Mouse (Mus musculus): ENCODE measurements around the gene Gsk3a.

The Gsk3a gene

GRCm38 (mm10) chr7:25237249-25238014, at the start of gene Gsk3a:
Gene Gsk3a (minus strand): TSS chr7:25237851.
- DNase-seq: peak; percentile 96 to 98

GRCm38 (mm10) chr7:25286989-25287388, 49.3 kb upstream of the Gsk3a start:
- peak in 1 of 2 experiments; percentile 12 for DNase-seq

GRCm38 (mm10) chr7:25285511-25286238, 48.0 kb upstream of the Gsk3a start:
- peak in 1 of 2 experiments; percentile 16 for DNase-seq

DNA sequence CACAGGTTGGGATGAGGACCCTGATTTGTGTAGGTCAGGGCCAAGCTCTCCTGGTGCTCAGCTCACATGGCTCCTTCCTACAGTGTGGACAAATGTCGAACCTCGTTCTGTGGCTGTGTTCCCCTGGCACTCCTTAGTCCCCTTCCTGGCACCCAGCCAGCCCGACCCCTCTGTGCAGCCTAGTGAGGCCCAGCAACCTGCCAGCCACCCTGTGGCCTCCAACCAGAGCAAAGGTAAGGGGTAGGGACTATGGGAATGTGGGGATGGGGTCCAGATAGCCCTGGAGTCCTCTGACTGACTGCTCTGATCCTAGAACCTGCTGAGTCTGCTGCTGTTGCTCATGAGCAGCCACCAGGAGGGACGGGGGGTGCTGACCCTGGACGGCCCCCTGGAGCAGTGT, 47.1 kb upstream of the Gsk3a start:
- peak in 1 of 2 experiments; percentile 22 for DNase-seq

- DNase-seq: no peak
These were observed 46.5 kb upstream of the Gsk3a start for GRCm38 (mm10) chr7:25284171-25284570.

GRCm38 (mm10) chr7:25283637-25284036, 46.0 kb upstream of the Gsk3a start:
- peak in 1 of 2 experiments; percentile 30 for DNase-seq

- DNase-seq: peak; percentile 49 to 70
These were observed 45.1 kb upstream of the Gsk3a start for GRCm38 (mm10) chr7:25282731-25283211.

- DNase-seq: peak; percentile 98 to 99
These were observed 44.3 kb upstream of the Gsk3a start for GRCm38 (mm10) chr7:25281734-25282601.

GRCm38 (mm10) chr7:25281166-25281733, 43.6 kb upstream of the Gsk3a start:
- no peak for DNase-seq

GRCm38 (mm10) chr7:25279861-25280791, 42.5 kb upstream of the Gsk3a start:
- DNase-seq: peak in 1 of 2 experiments; percentile 47

DNA sequence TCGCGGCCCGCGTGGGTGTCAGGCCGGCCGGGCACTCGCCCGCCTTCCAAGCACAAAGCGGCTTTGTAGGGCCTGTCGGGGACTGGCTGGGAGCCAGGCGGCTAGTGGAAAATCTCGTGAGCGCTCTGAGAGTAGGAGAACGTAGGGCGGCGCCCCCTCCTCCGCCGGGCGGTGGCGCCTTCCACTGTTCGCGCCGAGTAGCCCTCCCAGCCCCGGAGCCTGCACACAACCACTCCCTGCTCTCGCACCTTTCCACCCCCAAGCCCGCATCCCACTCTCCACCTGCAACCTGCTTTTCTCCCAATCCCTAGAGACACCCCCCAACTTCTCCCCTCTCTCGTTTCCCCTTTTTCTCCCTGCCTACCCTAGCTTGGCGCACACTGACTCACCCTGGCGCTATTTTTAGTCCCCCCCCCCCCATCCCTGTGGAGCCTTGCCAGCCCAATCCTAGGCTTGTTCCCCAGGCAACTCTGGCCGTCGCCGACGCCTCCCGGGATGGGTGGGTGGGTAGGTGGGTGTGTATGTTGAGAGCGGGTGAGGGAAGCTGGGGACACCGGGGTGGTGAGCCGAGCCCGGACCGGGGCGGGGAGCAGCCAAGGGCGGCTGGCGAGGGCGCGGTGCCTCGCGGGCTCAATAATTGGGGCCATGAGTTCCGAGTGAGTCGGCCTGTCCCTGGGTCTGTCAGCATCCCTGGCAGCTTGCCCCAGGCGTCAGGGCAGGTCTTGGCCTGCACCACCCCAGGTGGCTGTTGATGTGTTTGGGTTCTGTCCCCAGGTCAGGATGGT, 41.6 kb upstream of the Gsk3a start:
- DNase-seq: peak; percentile 87 to 88

DNA sequence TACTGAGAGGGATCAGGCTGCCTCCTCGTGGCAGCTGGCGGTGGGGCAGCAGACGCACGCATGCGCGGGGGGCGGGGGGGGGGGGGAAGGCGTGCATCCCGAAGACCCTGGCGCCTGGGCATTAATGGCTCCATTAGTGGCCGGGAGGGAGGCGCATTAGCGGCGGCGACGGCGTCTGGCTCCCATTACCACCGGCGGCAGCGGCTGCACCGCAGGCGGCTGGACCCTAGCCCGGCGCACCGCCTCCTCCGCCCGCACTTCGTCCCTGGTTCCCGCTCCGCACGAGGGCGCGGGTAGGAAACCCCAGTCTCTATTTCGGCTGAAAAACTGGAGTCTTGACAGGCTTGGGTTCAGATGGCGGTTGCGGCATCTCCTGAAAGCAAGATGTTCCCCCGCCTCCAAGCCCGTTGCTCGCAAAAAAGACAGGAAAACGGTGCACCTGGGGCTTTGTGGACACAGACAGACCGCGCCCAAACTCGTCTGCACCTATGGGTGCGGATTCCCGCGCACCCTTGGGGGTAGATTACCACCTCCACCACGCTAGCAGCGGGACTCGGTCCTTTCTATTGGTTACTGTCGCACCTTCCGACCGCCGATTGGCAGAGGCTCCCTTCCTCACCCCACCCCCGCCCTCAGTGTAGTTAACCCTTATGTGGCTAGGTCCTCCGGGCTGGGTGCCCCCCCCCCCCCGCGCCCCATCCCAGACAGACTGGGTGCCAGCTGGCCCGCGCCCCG, 40.9 kb upstream of the Gsk3a start:
- peak; percentile 88 to 95 for DNase-seq

DNA sequence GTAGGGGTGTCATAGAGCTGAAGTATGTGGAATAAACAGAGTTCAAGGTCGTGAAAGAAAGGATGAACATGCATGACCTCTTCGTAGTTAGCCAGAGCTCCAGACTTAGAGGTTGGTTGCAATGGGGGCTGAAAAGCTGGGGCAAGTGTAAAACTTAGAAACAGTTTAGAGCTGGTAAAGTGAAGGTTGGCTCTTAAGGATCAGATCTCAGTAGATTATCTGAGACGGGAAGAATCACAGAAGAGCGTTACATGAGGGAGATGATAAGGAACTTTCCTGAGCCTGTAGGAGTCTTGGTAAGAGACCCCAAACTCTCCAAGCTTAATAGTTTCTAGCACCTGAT, 40.3 kb upstream of the Gsk3a start:
- DNase-seq: no peak

- peak in 1 of 2 experiments; percentile 47 for DNase-seq
These were observed 39.8 kb upstream of the Gsk3a start for GRCm38 (mm10) chr7:25277405-25277804.

DNA sequence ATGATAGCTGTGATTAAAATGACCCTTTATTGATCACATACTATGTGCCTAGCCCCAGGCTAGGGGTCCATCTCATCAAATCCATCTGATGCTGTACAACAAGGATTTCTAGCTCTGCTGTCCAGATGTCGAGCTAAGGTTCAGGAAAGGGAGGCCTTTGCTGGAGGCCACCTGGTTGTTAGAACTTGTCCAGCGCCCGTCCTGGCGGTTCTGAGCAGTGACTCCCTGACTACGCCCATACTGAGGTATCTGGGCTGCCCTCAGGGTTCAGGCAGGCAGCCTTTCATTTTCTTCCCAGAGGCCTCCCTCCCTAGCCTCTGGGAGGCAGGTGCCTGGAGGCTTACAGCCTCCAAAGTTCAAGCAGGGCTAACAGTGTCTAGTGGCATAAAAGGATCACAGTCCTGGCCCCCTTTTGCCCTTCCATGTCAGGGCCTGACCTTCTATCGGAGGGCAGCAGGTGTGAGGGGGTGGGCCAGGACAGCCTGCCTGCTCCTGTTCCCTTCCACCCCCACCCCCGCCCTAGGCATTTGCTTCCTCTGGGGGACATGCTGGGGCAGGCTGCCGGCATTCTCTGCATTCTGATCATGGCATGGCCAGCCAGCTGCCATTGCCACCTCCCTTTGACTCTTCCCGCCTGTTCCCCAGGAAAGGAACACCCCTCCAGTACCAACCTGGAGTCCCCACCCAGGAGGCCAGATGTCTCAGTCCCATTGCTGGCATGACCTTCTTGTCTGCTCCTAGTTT, 38.1 kb upstream of the Gsk3a start:
- DNase-seq: peak in 1 of 2 experiments; percentile 14

DNA sequence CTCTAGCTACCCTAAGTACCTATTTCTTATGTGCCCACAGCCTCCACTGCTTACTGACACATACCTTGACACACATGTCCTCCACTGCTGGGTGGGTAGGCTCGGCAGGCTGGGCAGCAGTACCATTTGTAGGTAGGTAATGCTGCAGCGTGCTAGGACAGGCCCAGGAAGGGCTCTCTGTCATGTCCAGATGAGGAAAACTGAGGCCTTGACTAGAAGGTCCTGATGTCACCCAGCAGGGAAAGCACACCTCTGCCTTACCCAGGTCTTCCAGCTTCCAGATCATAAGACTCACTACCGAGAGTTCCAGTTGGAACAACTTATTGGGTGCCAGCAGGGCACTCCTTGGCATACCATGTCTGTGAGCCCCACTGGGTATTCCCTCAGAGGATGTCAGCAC, 37.3 kb upstream of the Gsk3a start:
- DNase-seq: no peak

GRCm38 (mm10) chr7:25274571-25274970, 36.9 kb upstream of the Gsk3a start:
- DNase-seq: peak in 1 of 2 experiments; percentile 41

DNA sequence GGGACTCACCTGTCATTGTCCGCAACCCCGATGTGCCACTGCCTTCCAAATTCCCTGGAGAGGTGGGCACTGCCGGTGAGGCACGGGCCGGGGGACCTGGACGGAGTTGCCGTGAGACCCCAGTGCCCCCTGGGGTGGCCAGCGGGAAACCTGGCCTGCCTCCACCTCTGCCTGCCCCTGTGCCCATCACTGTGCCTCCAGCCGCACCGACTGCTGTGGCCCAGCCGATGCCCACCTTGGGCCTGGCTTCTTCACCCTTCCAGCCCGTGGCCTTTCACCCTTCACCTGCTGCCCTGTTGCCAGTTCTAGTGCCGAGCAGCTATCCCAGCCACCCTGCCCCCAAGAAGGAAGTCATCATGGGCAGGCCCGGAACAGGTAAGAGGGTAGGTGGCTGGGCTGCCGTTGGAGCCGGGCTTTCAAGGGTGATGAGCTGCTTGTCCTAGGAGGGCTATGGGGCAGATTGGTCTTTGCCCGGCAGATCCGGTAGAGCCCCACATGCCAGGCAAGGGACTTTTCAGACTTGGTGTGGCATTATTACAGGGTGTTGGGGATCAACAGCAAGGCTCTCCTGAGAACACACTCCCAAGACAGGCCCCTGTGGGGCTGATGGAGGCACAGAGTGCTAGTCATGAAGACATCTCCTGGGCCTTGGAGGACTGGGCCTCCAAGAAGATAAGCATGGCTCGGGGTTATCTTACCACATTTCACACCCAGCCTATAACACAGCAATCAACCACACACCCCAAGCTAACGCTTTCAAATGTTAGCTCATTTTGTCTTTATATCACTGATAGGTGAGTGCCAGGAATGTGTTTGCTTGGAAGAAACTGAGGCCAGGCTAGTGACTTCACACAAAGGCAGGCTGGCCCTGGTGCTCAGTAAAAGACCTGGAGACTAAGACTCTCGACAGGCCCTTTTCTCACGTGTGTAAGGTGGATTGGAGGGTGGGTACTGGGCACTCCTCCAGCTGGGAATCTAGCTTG, 35.9 kb upstream of the Gsk3a start:
- DNase-seq: peak in 1 of 2 experiments; percentile 26

All from thymus, postnatal 36 days (tissue).